Mouse (Mus musculus) CD4-positive, CD25-positive, alpha-beta regulatory T cell, adult 2 months (primary cell): ENCODE measurements around the gene Clec11a.

Experiments used
- DNase-seq: peaks from one replicate; pipeline ENCODE4 v3.0.0-alpha.2; 2012; ENCODE audit warnings: low read depth, low spot score

Clec11a gene

DNA sequence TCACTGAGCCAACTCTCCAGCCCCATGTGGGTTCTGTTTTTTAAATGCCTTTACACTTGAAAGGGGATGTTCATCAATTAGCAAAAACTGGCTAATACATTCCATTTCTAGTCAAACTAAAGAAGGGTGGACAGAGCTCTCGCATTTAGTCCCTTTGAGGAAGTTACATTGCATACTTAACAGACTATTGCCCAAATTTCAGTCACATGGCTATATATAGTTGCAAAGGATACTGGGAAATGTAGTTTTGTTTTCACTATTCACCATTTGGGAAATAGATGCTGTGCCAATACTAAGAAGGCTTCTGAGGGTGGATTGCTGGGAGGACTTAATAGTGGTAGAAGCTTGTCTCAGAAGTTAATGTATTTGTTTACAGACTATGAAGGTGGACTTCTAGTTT, 25.7 kb downstream of the Clec11a start:
- no peak for DNase-seq

DNA sequence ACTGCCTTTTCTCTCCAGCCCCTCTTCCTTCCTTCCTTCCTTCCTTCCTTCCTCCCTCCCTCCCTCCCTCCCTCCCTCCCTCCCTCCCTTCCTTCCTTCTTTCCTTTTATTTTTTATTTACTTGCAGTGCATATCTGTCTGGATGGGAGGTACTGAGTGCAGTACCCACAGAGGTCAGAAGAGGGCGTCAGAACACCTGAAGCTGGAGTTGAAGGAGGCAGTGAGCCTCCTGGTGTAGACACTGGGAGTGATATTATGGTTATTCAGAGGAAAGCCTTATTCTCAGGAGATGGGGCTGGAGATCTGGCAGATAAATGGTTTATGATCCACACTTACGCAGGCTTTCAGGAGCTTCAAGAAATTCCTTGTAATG, 29.5 kb downstream of the Clec11a start:
- peak; percentile 63 for DNase-seq

DNA sequence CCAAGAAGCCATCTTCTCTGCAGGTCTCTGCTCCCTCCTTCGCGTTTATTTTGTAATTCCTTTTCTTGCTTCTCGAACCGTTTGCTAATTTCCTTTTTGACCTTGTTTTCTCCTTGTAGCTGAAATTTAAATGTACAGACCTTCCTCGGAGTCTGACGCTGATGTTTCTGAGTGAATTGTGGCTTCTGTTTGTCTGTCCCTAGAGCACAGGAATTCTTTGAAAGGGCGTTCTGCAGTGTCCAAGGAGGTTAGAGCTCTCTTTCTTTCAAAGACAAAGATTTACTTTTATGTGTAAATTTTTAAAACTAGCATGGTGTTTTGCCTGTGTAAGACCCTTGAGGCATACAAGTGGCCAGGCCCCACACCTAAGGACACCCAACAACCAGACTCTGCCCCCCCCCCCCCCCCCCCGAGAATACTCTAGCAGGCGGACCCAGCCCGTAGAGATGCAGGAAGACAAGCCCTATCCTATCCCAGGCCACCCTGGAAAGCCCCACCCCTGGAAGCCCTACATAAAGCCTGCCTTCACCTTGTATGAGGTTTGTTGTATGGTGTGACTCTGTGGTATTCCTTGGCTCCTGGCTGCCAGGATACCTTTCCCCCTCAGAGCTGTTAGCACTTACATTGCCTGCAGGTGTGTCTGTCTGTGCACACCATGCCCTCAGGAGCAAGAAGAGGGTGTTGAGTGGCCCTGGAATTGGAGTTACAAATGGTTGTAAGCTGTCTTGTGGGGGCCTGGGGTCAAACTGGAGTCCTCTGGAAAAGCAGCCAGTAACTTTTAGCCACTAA, 30.0 kb downstream of the Clec11a start:
- DNase-seq = no peak

DNA sequence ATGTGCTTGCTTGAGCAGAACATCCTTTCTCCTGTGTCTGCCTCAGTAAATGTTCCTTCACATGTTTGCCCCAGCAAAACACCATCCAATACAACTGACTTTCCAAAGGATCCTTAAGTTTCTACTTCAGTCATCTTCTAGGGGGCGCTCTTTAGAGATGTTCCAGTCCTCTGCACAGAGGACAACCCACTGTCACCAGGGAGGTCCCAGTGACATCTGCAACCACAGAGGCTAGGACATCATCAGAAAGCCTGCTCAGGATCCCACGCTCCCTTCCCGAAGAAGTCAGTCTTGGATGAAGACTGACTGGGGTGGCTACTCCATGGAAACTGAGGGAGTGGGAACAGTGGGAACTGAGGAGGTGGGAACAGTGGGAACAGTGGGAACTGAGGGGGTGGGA, 31.2 kb downstream of the Clec11a start:
- DNase-seq = no peak

DNA sequence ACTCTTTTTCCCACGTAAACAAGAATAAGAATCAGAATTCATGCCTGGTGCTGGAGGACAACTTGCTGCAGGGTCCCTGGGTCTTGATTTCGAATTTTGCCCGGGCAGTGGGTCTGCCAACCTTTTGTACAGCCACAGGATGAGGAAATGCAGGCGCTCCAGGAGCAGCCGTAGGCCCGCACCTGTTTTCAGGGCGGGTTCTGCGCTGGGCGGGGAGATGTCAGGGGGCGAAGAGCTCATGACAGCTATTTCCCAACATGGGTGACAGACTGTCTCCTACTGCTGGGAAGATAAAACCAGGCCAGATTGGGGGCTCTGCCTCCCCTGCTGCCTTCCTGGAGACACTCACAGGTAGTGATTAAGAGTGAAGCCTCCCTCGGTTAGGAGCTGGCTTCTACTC, 32.6 kb downstream of the Clec11a start:
- no peak for DNase-seq

DNA sequence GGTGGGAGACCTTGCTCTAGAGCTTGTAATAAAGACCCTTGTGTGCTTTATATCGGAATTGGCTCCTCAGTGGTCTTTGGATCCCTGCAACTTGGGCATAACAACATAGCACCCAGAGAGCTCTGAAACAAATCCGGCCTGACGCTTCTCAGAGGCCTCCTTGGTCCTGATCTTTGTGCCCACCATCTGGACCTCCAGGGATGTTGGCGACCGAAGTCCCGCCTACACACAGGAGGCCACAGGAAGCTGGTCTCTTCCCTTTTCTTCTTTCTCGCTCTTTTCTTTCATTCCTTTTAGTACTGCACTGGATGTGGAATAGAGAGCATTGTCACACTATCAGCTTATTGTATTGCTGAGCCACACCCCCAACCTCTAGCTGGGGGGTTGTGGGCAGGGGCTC, 33.3 kb downstream of the Clec11a start:
- no peak for DNase-seq

DNA sequence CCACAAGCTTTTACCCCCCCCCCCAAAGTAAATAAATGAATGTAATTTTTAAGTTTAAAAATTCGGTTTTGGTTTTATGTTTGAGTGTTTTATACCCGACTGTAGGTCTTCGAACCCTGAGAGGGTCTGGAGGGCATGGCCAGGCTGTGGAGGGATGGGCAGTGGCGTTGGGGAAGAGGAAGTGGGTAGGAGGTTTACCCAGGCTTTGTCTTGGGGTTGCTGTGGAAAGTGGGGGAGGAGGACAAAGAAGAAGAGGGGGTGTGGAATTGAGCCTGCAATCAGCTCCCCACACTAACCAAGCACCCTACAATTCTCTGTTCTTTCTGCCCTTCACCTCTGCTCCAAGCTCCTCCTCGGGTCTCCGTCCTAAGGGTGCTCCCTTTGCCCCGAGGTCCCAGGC, 34.2 kb downstream of the Clec11a start:
- no peak for DNase-seq

DNA sequence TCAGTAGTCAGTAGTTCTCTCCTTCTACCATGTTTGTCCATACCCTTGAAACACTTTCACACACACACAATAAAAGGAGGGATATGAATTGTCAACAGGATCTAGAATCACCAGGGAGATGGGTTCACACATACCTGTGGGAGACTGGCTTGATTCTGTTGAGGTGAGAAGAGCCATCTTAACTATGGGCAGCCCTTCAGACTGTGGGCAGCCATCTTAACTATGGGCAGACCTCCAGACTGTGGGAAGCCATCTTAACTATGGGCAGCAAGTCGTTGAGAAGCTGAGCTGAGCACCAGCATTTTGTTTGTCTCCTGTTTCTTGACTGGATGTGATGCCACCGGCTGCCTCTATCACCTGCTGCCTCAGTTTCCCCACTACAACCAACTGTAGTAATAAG, 35.4 kb downstream of the Clec11a start:
- DNase-seq = peak; percentile 49

DNA sequence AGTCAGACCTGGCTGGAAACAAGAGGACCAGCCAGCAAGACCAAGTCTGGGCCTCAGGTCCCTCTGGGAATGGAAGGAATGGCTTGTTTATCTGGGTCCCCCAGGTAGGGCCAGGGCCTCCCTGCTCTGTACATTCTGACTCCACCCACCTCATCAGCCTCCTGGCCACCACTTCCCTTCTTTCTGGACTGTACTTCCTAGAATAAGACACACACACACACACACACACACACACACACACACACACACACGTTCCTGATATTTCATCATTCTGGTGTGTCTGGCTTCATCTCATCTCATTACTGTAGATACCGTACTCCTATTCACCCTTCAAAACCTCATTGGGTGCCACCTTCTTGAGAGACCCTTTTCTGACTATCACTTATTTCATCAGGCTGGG, 37.3 kb downstream of the Clec11a start:
- no peak for DNase-seq

DNA sequence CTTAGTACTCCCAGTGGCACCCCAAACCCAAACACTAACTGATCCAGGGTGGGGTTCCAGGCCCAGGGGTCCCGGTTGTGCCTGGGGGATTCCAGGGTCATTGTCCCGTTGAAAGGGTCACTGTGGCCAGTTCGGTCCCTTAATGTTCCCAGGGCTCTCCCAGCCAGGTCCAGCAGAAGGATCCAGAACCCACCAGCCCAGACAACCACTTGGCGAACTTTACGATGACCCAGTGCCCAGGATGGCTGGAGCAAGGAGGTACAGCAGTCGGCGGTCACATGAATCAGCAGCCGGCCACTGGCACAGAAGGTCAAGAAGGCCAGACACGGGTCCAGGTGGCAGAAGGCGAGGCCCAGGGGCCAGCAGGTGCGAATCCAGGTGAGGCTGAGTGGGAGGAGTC, 38.6 kb downstream of the Clec11a start:
- no peak for DNase-seq

DNA sequence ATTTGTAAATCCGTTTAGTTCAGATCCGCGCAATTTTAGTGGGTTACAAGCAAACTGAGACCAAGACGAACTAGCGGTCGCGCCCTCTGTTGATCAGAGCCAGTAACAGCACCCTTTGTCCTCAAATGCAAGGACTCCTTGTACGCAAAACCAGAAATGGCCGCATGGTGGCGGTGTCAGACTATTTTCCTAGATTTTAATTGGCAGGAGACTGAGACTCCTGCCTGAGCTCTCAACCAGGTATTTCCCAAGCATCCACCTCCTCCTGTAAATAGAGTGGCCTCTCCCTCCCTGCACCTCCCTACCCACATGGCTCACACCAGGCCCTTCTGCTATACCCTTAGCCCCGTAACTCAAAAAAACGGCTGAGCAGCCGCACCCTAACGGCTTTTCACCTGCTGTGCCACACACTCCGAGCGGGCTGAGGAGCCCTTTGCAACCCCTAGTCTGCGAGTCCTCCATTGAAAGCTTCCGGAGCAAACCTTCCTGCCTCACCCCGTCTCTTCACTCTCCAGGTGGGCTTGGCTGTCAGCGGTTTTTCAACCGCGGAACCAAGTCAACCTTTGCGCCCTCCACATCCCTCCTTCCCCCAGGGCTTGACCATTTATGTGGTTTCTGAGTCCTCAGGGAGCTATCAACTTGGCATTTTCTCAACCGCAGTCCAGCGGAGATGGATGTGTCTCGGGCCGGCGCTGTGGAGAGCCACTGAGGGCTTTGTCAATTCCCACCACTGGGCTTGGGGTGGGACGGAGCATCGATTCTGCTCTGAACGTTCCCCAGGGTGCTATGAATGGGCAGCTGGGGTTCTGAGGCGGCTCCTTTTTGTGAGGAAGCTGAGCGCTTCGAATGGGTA, 43.7 kb downstream of the Clec11a start:
- DNase-seq = peak; percentile 94

DNA sequence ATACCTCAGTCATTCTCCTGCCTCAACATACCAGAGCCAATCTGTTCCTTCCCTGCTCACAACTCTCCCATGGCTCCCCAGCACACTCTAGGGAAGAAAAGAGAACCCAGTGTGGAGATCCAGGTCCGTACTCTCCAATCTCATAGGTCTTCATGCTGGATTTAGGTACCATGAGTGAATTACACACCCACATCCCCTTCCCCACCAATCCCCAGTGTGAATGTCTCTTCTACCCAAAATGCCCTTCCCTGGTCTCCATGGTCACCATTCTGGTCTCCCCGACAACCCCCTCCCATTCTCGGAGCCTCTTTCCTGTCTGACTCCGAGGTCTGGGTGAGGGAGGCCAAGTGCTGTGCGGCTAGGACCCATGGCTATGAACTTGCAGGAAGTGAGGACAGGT, 45.6 kb downstream of the Clec11a start, which contains the start of gene Gm15517:
Gene Gm15517 (plus strand): TSS at position 301 of the 400 bp plus-strand sequence.
- no peak for DNase-seq

DNA sequence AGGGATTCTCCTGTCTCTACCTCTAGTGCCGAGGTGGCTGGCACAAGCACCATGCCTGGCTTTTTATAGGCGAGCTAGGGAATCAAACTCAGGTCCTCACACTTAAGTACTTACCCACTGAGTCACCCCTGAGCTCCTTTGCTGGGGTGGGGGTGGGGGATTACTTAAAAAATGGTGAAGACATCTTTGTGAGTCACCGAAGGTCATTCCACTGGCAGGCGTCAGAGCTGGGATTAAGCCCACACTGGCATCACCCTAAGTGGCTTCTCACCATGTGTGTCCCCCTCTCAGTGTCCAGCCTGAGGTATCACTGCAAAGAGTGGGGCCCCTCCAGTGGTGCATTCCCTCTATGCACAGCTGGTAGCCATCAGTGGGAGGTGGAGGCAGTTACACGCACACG, 46.3 kb downstream of the Clec11a start:
- no peak for DNase-seq

DNA sequence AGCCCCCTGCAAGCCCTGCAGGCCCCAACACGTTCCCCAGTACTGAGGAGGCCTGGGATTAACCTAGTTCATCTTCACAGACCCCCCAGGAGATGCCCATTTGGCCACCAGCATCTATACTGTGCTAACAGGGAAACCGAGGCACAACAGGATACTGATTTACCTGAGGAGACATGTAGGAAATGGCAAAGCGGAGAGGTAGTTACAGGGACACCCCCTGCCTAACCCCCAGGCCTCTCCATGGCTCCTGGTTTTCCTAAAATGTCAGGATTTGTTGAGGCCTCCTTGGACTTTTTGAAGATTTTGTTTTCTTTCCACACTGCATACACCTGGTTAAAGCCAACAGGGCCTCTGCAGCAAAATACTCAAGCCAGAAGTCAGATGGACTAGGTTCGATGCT, 49.4 kb downstream of the Clec11a start, which contains the start of gene Acp4:
Gene Acp4 (minus strand): TSS at position 101 of the 400 bp plus-strand sequence.
- no peak for DNase-seq

DNA sequence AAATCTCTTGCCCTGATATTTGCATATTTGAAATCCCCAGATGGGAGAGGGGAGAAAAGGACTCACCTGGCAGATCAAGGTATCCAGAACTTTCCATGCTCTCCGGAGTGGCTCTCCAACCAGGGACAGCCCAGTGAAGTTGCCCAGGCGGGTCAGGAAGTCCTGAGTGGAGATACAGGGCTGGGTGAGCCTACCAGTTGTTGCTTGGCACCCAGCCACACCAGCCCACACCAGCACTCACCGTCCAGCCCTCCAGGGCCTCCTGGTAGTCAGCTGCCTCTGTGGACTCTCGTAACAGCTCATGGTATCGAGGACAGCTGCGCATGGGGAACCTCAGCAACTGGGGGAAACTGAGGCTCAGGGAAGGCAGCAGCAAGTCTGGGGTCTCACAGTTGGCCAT, 51.8 kb downstream of the Clec11a start:
- no peak for DNase-seq

DNA sequence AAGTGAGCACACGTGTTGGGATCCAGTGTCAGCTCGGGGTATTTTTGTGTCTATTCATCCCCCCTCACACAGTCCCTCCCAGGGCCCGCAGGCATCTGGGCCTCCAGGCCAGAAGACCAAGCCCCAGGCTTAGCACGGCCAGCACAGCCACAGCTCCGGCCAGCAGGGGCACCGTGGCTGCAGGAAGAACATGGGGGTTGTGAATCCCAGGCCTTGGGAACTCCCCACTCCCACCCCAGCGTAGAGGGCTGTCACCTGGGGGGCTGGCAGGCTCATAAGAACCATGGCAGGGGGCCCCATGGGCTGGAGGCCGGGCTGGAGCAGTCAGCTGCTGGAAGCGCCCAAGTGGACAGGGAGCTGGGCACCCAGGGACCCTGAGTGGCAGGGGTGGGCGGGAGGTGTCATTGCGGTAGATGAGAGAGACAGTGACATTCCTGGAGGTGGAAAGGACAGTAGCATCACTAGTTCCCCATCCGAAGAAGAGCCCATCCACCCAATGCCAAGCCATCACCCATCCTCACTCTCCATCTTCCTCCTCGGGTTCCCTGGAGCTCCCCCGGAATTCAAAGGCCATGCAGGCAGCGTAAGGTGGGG, 53.6 kb downstream of the Clec11a start:
- DNase-seq = no peak
